Mouse (Mus musculus): ENCODE results near the gene Olfr1413. TPM values are rescaled to one million over a fixed set of nuclear protein-coding genes. Genes with fewer than 3 reads are reported as not detected.

The Olfr1413 gene
- polyA plus RNA-seq, 1 experiment from 2014 or later, result not detected

DNA sequence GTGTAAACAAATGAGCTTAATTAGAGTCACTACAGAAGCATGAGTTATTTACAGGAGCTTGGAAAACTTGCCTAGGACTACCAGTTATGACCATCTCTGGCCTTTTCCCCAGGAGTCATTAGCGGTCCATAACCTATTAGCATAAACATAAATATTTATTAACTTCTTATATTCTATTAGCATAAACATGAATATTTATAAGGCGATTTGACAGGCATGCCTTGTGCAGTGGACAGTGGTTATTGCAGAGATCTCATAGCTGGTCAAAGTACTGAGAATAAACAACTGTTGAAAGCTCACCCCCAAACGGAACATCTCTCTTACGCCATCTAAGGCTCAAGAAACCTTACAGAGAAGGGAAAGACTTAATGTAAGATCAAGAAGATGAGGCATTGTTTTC, 42.1 kb downstream of the Olfr1413 start:
- H3K4me1 ChIP-seq, result no peaks in the 10 kb centered on the region
- no peak overlapping the region for H3K4me2 ChIP-seq
- H3K27me3 ChIP-seq, result peaks cover 15% of the 10 kb centered on the region
- no peaks in the 10 kb centered on the region; the same call in 1 of the 2 replicates for H3K9me3 ChIP-seq
- 48% methylated on average over 4 of the region's 4 CpGs for WGBS
- H3K36me3 ChIP-seq, result no peaks in the 10 kb centered on the region
- H3K4me3 ChIP-seq, result no peak overlapping the region
- H3K9ac ChIP-seq, result no peak overlapping the region
- no peak overlapping the region for H3K27ac ChIP-seq
- ATAC-seq (ENCODE audit: insufficient number of reproducible peaks, insufficient read depth, low FRiP score, low TSS enrichment, low read depth), result no peak

DNA sequence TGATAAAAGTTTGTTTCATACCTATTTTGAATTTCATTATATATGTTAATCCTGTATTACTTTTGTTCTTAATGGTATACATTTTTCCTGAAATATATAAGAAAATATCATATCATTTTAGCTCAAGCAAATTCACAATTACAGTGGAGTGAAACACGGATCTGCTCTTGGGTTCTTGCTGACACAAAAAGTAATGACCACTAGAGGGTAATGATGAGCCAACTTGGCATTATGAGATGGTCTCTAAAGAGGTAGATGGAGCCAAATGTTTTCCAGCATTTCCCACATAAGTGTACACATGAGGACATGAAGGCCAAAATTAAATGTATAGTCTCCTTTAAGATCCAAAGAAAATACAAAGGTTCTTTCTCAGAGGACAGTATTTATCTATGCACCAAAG, 43.4 kb downstream of the Olfr1413 start:
- Histone ChIP-seq H3K4me2 (no peak overlapping the region), H3K9me3 (no peaks in the 10 kb centered on the region; the same call in 1 of the 2 replicates), H3K4me3 (no peak overlapping the region), H3K27ac (no peak overlapping the region), H3K4me1 (no peaks in the 10 kb centered on the region), H3K27me3 (peaks cover 18% of the 10 kb centered on the region), H3K9ac (no peak overlapping the region), H3K36me3 (no peaks in the 10 kb centered on the region)
- ATAC-seq (ENCODE audit: insufficient number of reproducible peaks, insufficient read depth, low FRiP score, low TSS enrichment, low read depth), result no peak
- 18% methylated on average over 1 of the region's 1 CpGs for WGBS

GRCm38 (mm10) chr1:92616046-92616445, 44.9 kb downstream of the Olfr1413 start:
- no peak overlapping the region for H3K4me3 ChIP-seq
- no peak overlapping the region for H3K27ac ChIP-seq
- 69% methylated on average over 1 of the region's 1 CpGs for WGBS
- no peak for ATAC-seq (ENCODE audit: insufficient number of reproducible peaks, insufficient read depth, low FRiP score, low TSS enrichment, low read depth)
- no peaks in the 10 kb centered on the region for H3K36me3 ChIP-seq
- no peaks in the 10 kb centered on the region for H3K4me1 ChIP-seq
- H3K4me2 ChIP-seq, result no peak overlapping the region
- no peak overlapping the region for H3K9ac ChIP-seq
- H3K9me3 ChIP-seq, result no peaks in the 10 kb centered on the region
- H3K27me3 ChIP-seq, result peaks cover 18% of the 10 kb centered on the region

- H3K9me3 ChIP-seq, result no peaks in the 10 kb centered on the region
- WGBS, result 66% methylated on average over 2 of the region's 2 CpGs
- no peaks in the 10 kb centered on the region for H3K4me1 ChIP-seq
- H3K4me2 ChIP-seq, result no peak within 1 kb of the TSS
- peaks cover 16% of the 10 kb centered on the region for H3K27me3 ChIP-seq
- H3K4me3 ChIP-seq, result no peak within 1 kb of the TSS
- no peak within 1 kb of the TSS for H3K27ac ChIP-seq
- H3K9ac ChIP-seq, result no peak within 1 kb of the TSS
- H3K36me3 ChIP-seq, result no peaks in the 10 kb centered on the region
- ATAC-seq (ENCODE audit: insufficient number of reproducible peaks, insufficient read depth, low FRiP score, low TSS enrichment, low read depth), result no peak
Measured at GRCm38 (mm10) chr1:92617488-92617887, 46.4 kb downstream of the Olfr1413 start, which contains the start of gene Olfr12. TSS of gene Olfr12 (plus strand) at chr1:92617788.

- Histone ChIP-seq H3K4me3 (no peak overlapping the region), H3K27ac (no peak overlapping the region), H3K9ac (no peak overlapping the region), H3K4me1 (no peaks in the 10 kb centered on the region), H3K27me3 (peaks cover 16% of the 10 kb centered on the region), H3K36me3 (no peaks in the 10 kb centered on the region), H3K9me3 (no peaks in the 10 kb centered on the region), H3K4me2 (no peak overlapping the region)
- ATAC-seq (ENCODE audit: insufficient number of reproducible peaks, insufficient read depth, low FRiP score, low TSS enrichment, low read depth), result no peak
- WGBS, result 66% methylated on average over 4 of the region's 4 CpGs
Measured at GRCm38 (mm10) chr1:92618360-92618759, 47.2 kb downstream of the Olfr1413 start.

Other genes with a start within 250 kb of the Olfr1413 start
- gene Ndufa10, start 97.5 kb upstream of the Olfr1413 start, polyA plus RNA-seq (2015; fragmentation: Nextera tagmentation; extraction: Ambion mirVana), result 273 and 275 TPM in 2 replicates
- gene Olfr1416, start 86.2 kb upstream of the Olfr1413 start, polyA plus RNA-seq (2015; fragmentation: Nextera tagmentation; extraction: Ambion mirVana), result not detected in 2 replicates
- gene Olfr1415, start 75.2 kb upstream of the Olfr1413 start, polyA plus RNA-seq (2015; fragmentation: Nextera tagmentation; extraction: Ambion mirVana), result not detected in 2 replicates
- gene Olfr1414, start 52.7 kb upstream of the Olfr1413 start, polyA plus RNA-seq (2015; fragmentation: Nextera tagmentation; extraction: Ambion mirVana), result not detected in 2 replicates
- gene Olfr1412, start 14.5 kb downstream of the Olfr1413 start, polyA plus RNA-seq (2015; fragmentation: Nextera tagmentation; extraction: Ambion mirVana), result 0.07 TPM in 1 of 2 replicates, not detected in the other
- not detected in 2 replicates for gene Olfr1411, start 23.1 kb downstream of the Olfr1413 start, polyA plus RNA-seq (2015; fragmentation: Nextera tagmentation; extraction: Ambion mirVana)
- not detected in 2 replicates for gene Olfr1410, start 34.5 kb downstream of the Olfr1413 start, polyA plus RNA-seq (2015; fragmentation: Nextera tagmentation; extraction: Ambion mirVana)
- not detected in 2 replicates for gene Olfr12, start 46.5 kb downstream of the Olfr1413 start, polyA plus RNA-seq (2015; fragmentation: Nextera tagmentation; extraction: Ambion mirVana)
- 391 and 404 TPM in 2 replicates for gene Cops9, start 70.7 kb downstream of the Olfr1413 start, polyA plus RNA-seq (2015; fragmentation: Nextera tagmentation; extraction: Ambion mirVana)
- gene Otos, start 77.5 kb downstream of the Olfr1413 start, polyA plus RNA-seq (2015; fragmentation: Nextera tagmentation; extraction: Ambion mirVana), result not detected in 2 replicates